Mouse (Mus musculus) central nervous system, embryonic 14 days (tissue): ENCODE measurements around the gene Gm10283. TPM values are rescaled to one million over a fixed set of nuclear protein-coding genes. Genes with fewer than 3 reads are reported as not detected.

Source experiments
- polyA plus RNA-seq: library from polyadenylated mRNA; depleted of rRNA; stranded (reverse); fragments of >200 nt; gene quantifications from 2 replicates; pipeline ENCODE4 v1.2.3, GENCODE M21; 2012; rRNA removed

Gene Gm10283
- not detected in 2 replicates for polyA plus RNA-seq

GRCm38 (mm10) chr8:60503098-60503497, at the start of gene Gm10283:
Gene Gm10283 (minus strand): TSS chr8:60503198.

GRCm38 (mm10) chr8:60505653-60506521, 2.9 kb upstream of the Gm10283 start, which contains the start of gene Aadat:
Gene Aadat (plus strand): TSS chr8:60505932.

Other genes starting within 250 kb of the Gm10283 start
- gene Aadat, start 2.7 kb upstream of the Gm10283 start, polyA plus RNA-seq: 0.86 and 1.0 TPM in 2 replicates
- gene Mfap3l, start 129.6 kb upstream of the Gm10283 start, polyA plus RNA-seq: 2.5 and 3.1 TPM in 2 replicates